Mouse (Mus musculus): ENCODE data around the gene Pcdh8. TPM values are rescaled to one million over a fixed set of nuclear protein-coding genes. Genes with fewer than 3 reads are reported as not detected.

Pcdh8 gene
- polyA plus RNA-seq, 1 experiment, result not detected

DNA sequence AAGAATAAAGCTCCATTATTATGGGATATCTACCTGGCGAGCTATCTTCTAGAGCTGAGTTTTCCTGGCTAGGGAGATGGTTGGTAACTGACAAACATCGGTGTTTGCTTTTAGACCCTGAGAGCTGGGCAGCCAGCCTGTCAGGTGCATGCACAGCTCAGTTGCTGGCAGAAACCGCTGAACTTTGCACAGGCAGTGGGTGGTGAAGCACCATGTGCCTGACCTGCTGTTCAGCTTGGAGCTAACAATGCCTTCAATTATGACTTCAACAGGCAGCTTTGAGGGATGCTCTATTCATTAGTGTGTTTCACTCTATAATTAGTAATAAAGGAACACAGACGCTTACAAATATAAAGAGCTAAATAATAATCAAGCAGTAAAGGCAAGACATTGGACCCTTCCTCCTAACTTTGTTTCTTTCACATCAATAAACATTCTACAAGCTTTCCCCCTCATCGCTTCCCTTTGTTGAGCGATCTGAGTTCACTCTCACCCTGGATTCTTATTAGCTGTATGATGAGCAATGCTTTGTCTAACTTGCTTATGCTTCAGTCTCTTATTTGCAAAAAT is 5.8 kb downstream of the Pcdh8 start:
- H3K4me3 ChIP-seq (replicated peaks; ENCODE audit: extremely low read depth, low read depth, low read length), result no peak overlapping the region
- 76% methylated on average over 6 of the region's 6 CpGs for WGBS
- H3K4me1 ChIP-seq (ENCODE audit: control insufficient read depth, insufficient read depth, low read length), result no peaks in the 10 kb centered on the region
- no peak for TF ChIP-seq CTCF (IDR thresholded peaks at IDR 0.05; ENCODE audit: insufficient read depth, low read length)
- TF ChIP-seq POLR2A (IDR thresholded peaks at IDR 0.05; ENCODE audit: borderline replicate concordance, extremely low read depth, low read depth, low read length), result no peak
- DNase-seq, result no peak

DNA sequence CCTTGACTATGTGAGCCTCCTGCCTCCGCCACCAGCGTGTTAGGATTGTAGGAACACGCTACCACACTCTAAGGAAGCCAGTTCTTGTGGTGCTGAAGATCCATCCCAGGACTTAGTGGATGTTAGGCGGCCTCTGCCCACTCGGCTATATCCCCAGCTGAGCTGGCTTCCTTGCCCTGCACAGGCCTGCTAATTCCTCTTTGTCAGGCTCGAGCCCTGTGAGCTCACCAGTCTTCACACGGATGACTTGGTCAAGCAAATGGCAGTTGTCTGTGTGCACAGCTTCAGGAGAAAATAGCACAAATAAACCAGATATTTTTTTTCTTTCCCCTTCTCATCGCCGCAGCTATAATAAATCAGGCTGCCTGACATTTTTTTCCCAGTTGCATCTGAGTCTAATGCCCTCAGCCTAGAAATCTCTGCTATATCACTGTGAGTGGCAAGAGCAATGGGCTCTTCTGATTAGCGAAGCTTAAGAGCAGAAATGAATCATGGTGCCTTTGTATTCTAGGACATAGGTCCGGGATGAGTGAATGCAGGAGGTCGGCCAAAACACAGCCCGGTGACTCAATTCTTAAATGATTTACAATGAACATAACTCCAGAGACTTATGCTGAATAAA is 16.4 kb downstream of the Pcdh8 start:
- TF ChIP-seq CTCF (IDR thresholded peaks at IDR 0.05; ENCODE audit: insufficient read depth, low read length), result no peak
- TF ChIP-seq POLR2A (IDR thresholded peaks at IDR 0.05; ENCODE audit: borderline replicate concordance, extremely low read depth, low read depth, low read length), result no peak
- H3K4me1 ChIP-seq (ENCODE audit: control insufficient read depth, insufficient read depth, low read length), result no peaks in the 10 kb centered on the region
- no peak overlapping the region for H3K4me3 ChIP-seq (replicated peaks; ENCODE audit: extremely low read depth, low read depth, low read length)
- no peak for DNase-seq
- WGBS, result 61% methylated on average over 13 of the region's 13 CpGs

DNA sequence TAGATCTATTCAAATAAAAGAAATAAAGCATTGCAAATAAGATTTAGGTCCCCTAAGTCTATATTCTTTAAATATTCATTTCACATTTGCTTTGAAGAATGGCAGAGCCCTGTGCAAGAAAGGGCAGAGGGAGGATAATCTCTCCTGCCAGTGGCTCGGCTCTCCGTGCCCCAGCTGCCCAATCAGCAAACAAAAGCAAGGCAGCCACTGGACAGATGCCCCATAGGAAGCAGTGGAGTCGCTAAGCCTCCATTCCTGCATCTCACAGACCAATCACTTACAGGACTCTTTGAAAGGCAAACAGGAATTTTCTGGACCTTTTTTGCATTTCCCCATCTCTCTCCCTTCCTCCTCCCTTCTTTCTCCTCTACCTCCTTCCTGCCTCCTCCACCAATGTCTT is 17.0 kb downstream of the Pcdh8 start:
- Histone ChIP-seq H3K4me3 (replicated peaks; ENCODE audit: extremely low read depth, low read depth, low read length) (no peak overlapping the region), H3K4me1 (ENCODE audit: control insufficient read depth, insufficient read depth, low read length) (no peaks in the 10 kb centered on the region)
- no peak for DNase-seq
- TF ChIP-seq CTCF (IDR thresholded peaks at IDR 0.05; ENCODE audit: insufficient read depth, low read length) (no peak), POLR2A (IDR thresholded peaks at IDR 0.05; ENCODE audit: borderline replicate concordance, extremely low read depth, low read depth, low read length) (no peak)
- WGBS, result 33% methylated on average over 3 of the region's 3 CpGs

- H3K4me1 ChIP-seq (ENCODE audit: control insufficient read depth, insufficient read depth, low read length), result no peaks in the 10 kb centered on the region
- TF ChIP-seq CTCF (IDR thresholded peaks at IDR 0.05; ENCODE audit: insufficient read depth, low read length), result no peak
- no peak overlapping the region for H3K4me3 ChIP-seq (replicated peaks; ENCODE audit: extremely low read depth, low read depth, low read length)
- no peak for DNase-seq
- 80% methylated on average over 7 of the region's 7 CpGs for WGBS
Observed at GRCm38 (mm10) chr14:79753733-79754132, 17.4 kb downstream of the Pcdh8 start.

- no peak for DNase-seq
- 84% methylated on average over 3 of the region's 3 CpGs for WGBS
- H3K4me1 ChIP-seq (ENCODE audit: control insufficient read depth, insufficient read depth, low read length), result no peaks in the 10 kb centered on the region
- no peak overlapping the region for H3K4me3 ChIP-seq (replicated peaks; ENCODE audit: extremely low read depth, low read depth, low read length)
- TF ChIP-seq CTCF (IDR thresholded peaks at IDR 0.05; ENCODE audit: insufficient read depth, low read length) (no peak), POLR2A (IDR thresholded peaks at IDR 0.05; ENCODE audit: borderline replicate concordance, extremely low read depth, low read depth, low read length) (no peak)
Observed at GRCm38 (mm10) chr14:79740515-79740914, 30.6 kb downstream of the Pcdh8 start.

GRCm38 (mm10) chr14:79738441-79738840 is 32.7 kb downstream of the Pcdh8 start:
- 74% methylated on average over 9 of the region's 9 CpGs for WGBS
- no peak for TF ChIP-seq POLR2A (IDR thresholded peaks at IDR 0.05; ENCODE audit: borderline replicate concordance, extremely low read depth, low read depth, low read length)
- no peak for TF ChIP-seq CTCF (IDR thresholded peaks at IDR 0.05; ENCODE audit: insufficient read depth, low read length)
- no peaks in the 10 kb centered on the region for H3K4me1 ChIP-seq (ENCODE audit: control insufficient read depth, insufficient read depth, low read length)
- H3K4me3 ChIP-seq (replicated peaks; ENCODE audit: extremely low read depth, low read depth, low read length), result no peak overlapping the region
- DNase-seq, result no peak

GRCm38 (mm10) chr14:79737642-79738379 is 33.3 kb downstream of the Pcdh8 start:
- DNase-seq, result no peak
- Histone ChIP-seq H3K4me3 (replicated peaks; ENCODE audit: extremely low read depth, low read depth, low read length) (no peak overlapping the region), H3K4me1 (ENCODE audit: control insufficient read depth, insufficient read depth, low read length) (no peaks in the 10 kb centered on the region)
- TF ChIP-seq POLR2A (IDR thresholded peaks at IDR 0.05; ENCODE audit: borderline replicate concordance, extremely low read depth, low read depth, low read length), result no peak
- TF ChIP-seq CTCF (IDR thresholded peaks at IDR 0.05; ENCODE audit: insufficient read depth, low read length), result no peak
- 55% methylated on average over 9 of the region's 9 CpGs for WGBS

GRCm38 (mm10) chr14:79736781-79737180 is 34.3 kb downstream of the Pcdh8 start:
- WGBS, result 63% methylated on average over 6 of the region's 6 CpGs
- DNase-seq, result no peak

GRCm38 (mm10) chr14:79733501-79733900 is 37.6 kb downstream of the Pcdh8 start:
- Histone ChIP-seq H3K4me1 (ENCODE audit: control insufficient read depth, insufficient read depth, low read length) (no peaks in the 10 kb centered on the region), H3K4me3 (replicated peaks; ENCODE audit: extremely low read depth, low read depth, low read length) (no peak overlapping the region)
- WGBS, result 57% methylated on average over 6 of the region's 6 CpGs
- TF ChIP-seq POLR2A (IDR thresholded peaks at IDR 0.05; ENCODE audit: borderline replicate concordance, extremely low read depth, low read depth, low read length) (no peak), CTCF (IDR thresholded peaks at IDR 0.05; ENCODE audit: insufficient read depth, low read length) (no peak)
- DNase-seq, result no peak

More at GRCm38 (mm10) chr14:79736781-79737180, 34.3 kb downstream of the Pcdh8 start:
- Histone ChIP-seq H3K4me1 (ENCODE audit: control insufficient read depth, insufficient read depth, low read length) (no peaks in the 10 kb centered on the region), H3K4me3 (replicated peaks; ENCODE audit: extremely low read depth, low read depth, low read length) (no peak overlapping the region)
- TF ChIP-seq CTCF (IDR thresholded peaks at IDR 0.05; ENCODE audit: insufficient read depth, low read length) (no peak), POLR2A (IDR thresholded peaks at IDR 0.05; ENCODE audit: borderline replicate concordance, extremely low read depth, low read depth, low read length) (no peak)

DNA sequence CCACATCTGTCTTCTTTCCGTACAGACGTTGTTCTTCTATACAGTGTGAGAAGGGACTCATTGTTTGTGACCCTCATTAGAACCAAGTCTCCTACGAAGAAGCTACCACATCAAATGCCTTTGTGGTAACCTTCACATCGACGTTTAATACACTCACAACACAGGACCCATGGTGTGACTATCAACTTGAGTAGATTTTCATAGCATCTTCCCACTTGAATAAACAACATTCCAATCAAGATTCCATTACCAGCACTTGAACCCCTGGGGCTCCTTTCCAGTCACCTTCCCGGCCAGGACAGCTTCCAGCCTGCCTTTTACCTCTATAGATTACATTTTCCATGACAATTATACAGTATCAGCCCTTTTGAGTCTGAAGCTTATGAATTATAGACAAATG is 42.3 kb downstream of the Pcdh8 start:
- TF ChIP-seq CTCF (IDR thresholded peaks at IDR 0.05; ENCODE audit: insufficient read depth, low read length) (no peak), POLR2A (IDR thresholded peaks at IDR 0.05; ENCODE audit: borderline replicate concordance, extremely low read depth, low read depth, low read length) (no peak)
- no peak overlapping the region for H3K4me3 ChIP-seq (replicated peaks; ENCODE audit: extremely low read depth, low read depth, low read length)
- H3K4me1 ChIP-seq (ENCODE audit: control insufficient read depth, insufficient read depth, low read length), result no peaks in the 10 kb centered on the region
- no peak for DNase-seq
- WGBS, result 53% methylated on average over 6 of the region's 6 CpGs
